Mouse (Mus musculus) liver, embryonic 14.5 days (tissue): Measurements from ENCODE around the gene Eefsec.

Source experiments
- CTCF ChIP-seq: IDR thresholded peaks from 2 replicates; pipeline ENCODE4 v1.5.1; 2016; ENCODE audit warnings: antibody characterized with exemption, low read depth, control low read depth
- EP300 ChIP-seq: IDR thresholded peaks from 2 replicates; pipeline ENCODE4 v1.6.1; 2016; ENCODE audit warnings: antibody characterized with exemption, low read depth

DNA sequence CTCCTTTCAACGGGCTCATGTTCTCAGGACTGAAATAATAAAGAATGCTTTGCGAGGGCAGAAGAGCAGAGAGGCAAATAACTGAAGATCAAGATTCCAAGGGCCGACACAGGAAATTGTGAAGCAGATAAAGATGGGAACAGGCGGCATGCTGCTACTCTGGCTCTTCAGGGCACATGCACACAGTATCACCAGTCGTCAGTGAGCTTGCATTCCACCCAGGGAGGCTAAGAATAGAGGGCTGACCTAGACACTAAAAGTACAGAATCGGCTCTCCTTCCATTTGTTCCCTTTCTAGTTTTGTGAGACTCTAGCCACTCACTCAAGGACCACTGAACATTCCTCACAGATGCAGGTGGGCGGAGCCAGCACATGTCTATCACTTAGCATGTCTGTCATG, 145.1 kb downstream of the Eefsec start:
- TF ChIP-seq EP300 (no peak), CTCF (no peak)
